Mouse (Mus musculus) MEL (cell line): ENCODE measurements at regions not wholly inside any gene's neighbourhood (a gene's known extent, or its start where the extent isn't known, plus 50 kb on each side); places are given as distances from the start of the nearest gene placed in this dataset.

Experiments
- POLR2A ChIP-seq, 2 experiments: IDR thresholded peaks; 2 replicates each; pipeline ENCODE4 v1.6.1; 2011 to 2012; ENCODE audit warnings: low read length in 2 of 2, mild to moderate bottlenecking in 2 of 2, control low read depth in 1 of 2, improper control_type of control experiment in 1 of 2, low read depth in 1 of 2, moderate library complexity in 1 of 2; ENCODE audit not compliant: control insufficient read depth in 1 of 2, insufficient read depth in 1 of 2, poor library complexity in 1 of 2
- RCOR1 ChIP-seq: IDR thresholded peaks from 2 replicates; pipeline ENCODE4 v1.6.1; 2012; ENCODE audit warnings: low read depth, mild to moderate bottlenecking, inconsistent platforms, low read length, improper control_type of control experiment

GRCm38 (mm10) chr15:67373030-67373429 is 872.3 kb upstream of the Lrrc6 start:
- TF ChIP-seq POLR2A (IDR thresholded peaks at IDR 0.05; ENCODE audit: control insufficient read depth in 1 of 2, insufficient read depth in 1 of 2, low read depth in 1 of 2, low read length in 2 of 2, poor library complexity in 1 of 2) (no peak), RCOR1 (no peak)
